8 mouse cellular contexts compared by ENCODE assay signal in genomic region chr6:51998409-51999156, GRCm38 (mm10). TPM values are rescaled to one million over a fixed set of nuclear protein-coding genes. Genes with fewer than 3 reads are reported as not detected.
DNase-seq lines count a peak whose midpoint lies in the region; ATAC-seq and TF ChIP-seq lines count a peak whose summit lies in the region.
"Had no signal": no experiment of that assay in that cellular context is flagged by ENCODE, and none has a peak within 500 bp of the region (broad histone marks: within the 10 kb centered on the region; RNA-seq: fewer than 3 reads in every experiment).

No protein-coding gene starts in this region.

- H3K4me3 ChIP-seq in layer of hippocampus, adult 2 months, result no peak overlapping the region
- no peak overlapping the region for H3K4me3 ChIP-seq in MEL (ENCODE audit: control insufficient read depth in 1 of 2, insufficient read depth in 1 of 2, low read depth in 2 of 2, low read length in 2 of 2)
- no peak overlapping the region for H3K4me3 ChIP-seq in hindbrain, embryonic 16.5 days (ENCODE audit: low read length)
- H3K4me3 ChIP-seq: limb, embryonic 12.5 days had no signal

- no peaks in the 10 kb centered on the region for H3K27me3 ChIP-seq in MEL (ENCODE audit: control insufficient read depth in 1 of 2, insufficient read depth in 2 of 2, low read length in 2 of 2)
- H3K27me3 ChIP-seq in hindbrain, embryonic 16.5 days (replicated peaks; ENCODE audit: control insufficient read depth, insufficient read depth, low read length), result peaks cover 8% of the 10 kb centered on the region

- peak; percentile 69 for TF ChIP-seq CTCF in layer of hippocampus, adult 2 months (conservative IDR thresholded peaks at IDR 0.05)
- peak; percentile 26 to 62 (median 48) for TF ChIP-seq CTCF in MEL (IDR thresholded peaks at IDR 0.05 in 2 of 3, conservative IDR thresholded peaks at IDR 0.05 in 1 of 3; ENCODE audit: control insufficient read depth in 1 of 3, insufficient read depth in 1 of 3, low read depth in 2 of 3, low read length in 3 of 3, poor library complexity in 1 of 3, severe bottlenecking in 1 of 3)

- no peaks in the 10 kb centered on the region; a peak in 1 of 4 replicates for H3K36me3 ChIP-seq in MEL (ENCODE audit: control insufficient read depth in 1 of 2, insufficient read depth in 2 of 2, low read length in 2 of 2)
- H3K36me3 ChIP-seq in hindbrain, embryonic 16.5 days (ENCODE audit: control insufficient read depth, insufficient read depth, low read length), result no peaks in the 10 kb centered on the region
- H3K36me3 ChIP-seq: limb, embryonic 12.5 days had no signal

- peak; percentile 22 for TF ChIP-seq RAD21 in MEL (IDR thresholded peaks at IDR 0.05; ENCODE audit: low read depth, low read length)

- ATAC-seq in hindbrain, embryonic 16.5 days, result no peak

- WGBS in hindbrain, embryonic 16.5 days, result 51% methylated on average over 7 of the region's 7 CpGs

- no peak overlapping the region for H3K4me2 ChIP-seq in hindbrain, embryonic 16.5 days (ENCODE audit: low read length)
- H3K4me2 ChIP-seq: limb, embryonic 12.5 days had no signal

- no peaks in the 10 kb centered on the region for H3K9me3 ChIP-seq in MEL (replicated peaks; ENCODE audit: insufficient read depth, low read length)
- no peaks in the 10 kb centered on the region for H3K9me3 ChIP-seq in hindbrain, embryonic 16.5 days (ENCODE audit: control insufficient read depth, low read length)
- H3K9me3 ChIP-seq: limb, embryonic 12.5 days had no signal

- no peaks in the 10 kb centered on the region for H3K4me1 ChIP-seq in MEL (ENCODE audit: control insufficient read depth in 1 of 2, insufficient read depth in 2 of 2, low read length in 2 of 2)
- H3K4me1 ChIP-seq in hindbrain, embryonic 16.5 days (ENCODE audit: control insufficient read depth, insufficient read depth, low read depth, low read length), result no peaks in the 10 kb centered on the region
- H3K4me1 ChIP-seq: limb, embryonic 12.5 days had no signal

- no peak for TF ChIP-seq POLR2A in MEL (IDR thresholded peaks at IDR 0.05; ENCODE audit: control insufficient read depth in 1 of 2, insufficient read depth in 1 of 2, low read depth in 1 of 2, low read length in 2 of 2, poor library complexity in 1 of 2)

- no peak for DNase-seq in layer of hippocampus, adult 2 months (ENCODE audit: low spot score in 2 of 2)
- no peak for DNase-seq in layer of hippocampus, postnatal 25 days (ENCODE audit: extremely low spot score in 1 of 2, low spot score in 1 of 2)
- DNase-seq in MEL (ENCODE audit: low read depth, low spot score), result peak; percentile 60
- DNase-seq in c-Kit-positive CD71-negative TER-119-negative erythroid progenitor cells, embryonic 14.5 days (ENCODE audit: low read depth), result peak; percentile 30
- DNase-seq in lung, postnatal 36 days, result peak; percentile 67
- no peak for DNase-seq in natural killer cell, adult 2 months (ENCODE audit: low spot score in 2 of 2)

- no peaks in the 10 kb centered on the region; the same call in 1 of the 2 replicates for H3K79me2 ChIP-seq in MEL (ENCODE audit: control insufficient read depth, insufficient read depth, low read length, poor library complexity)

- no peak for TF ChIP-seq EP300 in MEL (IDR thresholded peaks at IDR 0.05; ENCODE audit: low read depth in 1 of 2, low read length in 2 of 2)

- H3K27ac ChIP-seq in layer of hippocampus, adult 2 months, result no peak overlapping the region
- no peak overlapping the region for H3K27ac ChIP-seq in MEL (ENCODE audit: control insufficient read depth, low read depth, low read length)
- H3K27ac ChIP-seq in hindbrain, embryonic 16.5 days (ENCODE audit: low read depth, low read length), result no peak overlapping the region
- H3K27ac ChIP-seq: limb, embryonic 12.5 days had no signal

- no peak overlapping the region for H3K9ac ChIP-seq in MEL (ENCODE audit: control insufficient read depth, low read depth, low read length, poor library complexity, severe bottlenecking)
- no peak overlapping the region for H3K9ac ChIP-seq in hindbrain, embryonic 16.5 days (ENCODE audit: low read depth, low read length)
- H3K9ac ChIP-seq: limb, embryonic 12.5 days had no signal

TF ChIP-seq in MEL, 35 proteins besides CTCF, POLR2A, EP300 and RAD21:
- no peak for TF ChIP-seq HCFC1 (IDR thresholded peaks at IDR 0.05; ENCODE audit: low read depth, low read length)
- TF ChIP-seq ETS1 (IDR thresholded peaks at IDR 0.05; ENCODE audit: low read depth, low read length), result no peak
- no peak for TF ChIP-seq USF1 (IDR thresholded peaks at IDR 0.05; ENCODE audit: low read depth, low read length)
- TF ChIP-seq ZC3H11A (IDR thresholded peaks at IDR 0.05; ENCODE audit: low read depth, low read length), result no peak
- TF ChIP-seq GATA1 (IDR thresholded peaks at IDR 0.05; ENCODE audit: low read depth, low read length), result no peak
- no peak for TF ChIP-seq RCOR1 (IDR thresholded peaks at IDR 0.05; ENCODE audit: low read depth, low read length)

RNA-seq across cellular contexts. Expression of gene Skap2, which starts 13.8 kb away (rescaled TPM):
- 10 to 100 TPM; 14.1 to 15.7 TPM for total RNA-seq in layer of hippocampus, adult 2 months (2021)
- 10 to 100 TPM; 13.1 to 13.6 TPM for total RNA-seq in layer of hippocampus, postnatal 25 days (2021)
- 17.7 and 17.8 TPM in 2 replicates for total RNA-seq in MEL (2012; rRNA removed)
- 10 to 100 TPM in 1 of 2 experiments, not detected in 1; 31.3 TPM for polyA plus RNA-seq in MEL (2012; ENCODE audit: insufficient read depth in 1 of 2, insufficient read length in 2 of 2, low read depth in 1 of 2, low replicate concordance in 2 of 2, missing spikeins in 1 of 2)
- 23.8 and 30.3 TPM in 2 replicates for polyA plus RNA-seq in hindbrain, embryonic 16.5 days (2015; fragmentation: Nextera tagmentation; extraction: Ambion mirVana)

Comparison
In these comparisons a context has a peak if more than half of its experiments do, and no peak if none do; other contexts are left out.
1. DNase-seq: peak in MEL (single experiment), c-Kit-positive CD71-negative TER-119-negative erythroid progenitor cells, embryonic 14.5 days (single experiment) and lung, postnatal 36 days (single experiment); none in layer of hippocampus, adult 2 months (0 of 2), layer of hippocampus, postnatal 25 days (0 of 2) and natural killer cell, adult 2 months (0 of 2).